Mouse (Mus musculus) testis, postnatal 10 days (tissue): ENCODE results near the gene Apol7b.

Experiments
- DNase-seq: peaks from one replicate; pipeline ENCODE4 v3.0.0; 2021; ENCODE audit warnings: low spot score

Gene Apol7b

DNA sequence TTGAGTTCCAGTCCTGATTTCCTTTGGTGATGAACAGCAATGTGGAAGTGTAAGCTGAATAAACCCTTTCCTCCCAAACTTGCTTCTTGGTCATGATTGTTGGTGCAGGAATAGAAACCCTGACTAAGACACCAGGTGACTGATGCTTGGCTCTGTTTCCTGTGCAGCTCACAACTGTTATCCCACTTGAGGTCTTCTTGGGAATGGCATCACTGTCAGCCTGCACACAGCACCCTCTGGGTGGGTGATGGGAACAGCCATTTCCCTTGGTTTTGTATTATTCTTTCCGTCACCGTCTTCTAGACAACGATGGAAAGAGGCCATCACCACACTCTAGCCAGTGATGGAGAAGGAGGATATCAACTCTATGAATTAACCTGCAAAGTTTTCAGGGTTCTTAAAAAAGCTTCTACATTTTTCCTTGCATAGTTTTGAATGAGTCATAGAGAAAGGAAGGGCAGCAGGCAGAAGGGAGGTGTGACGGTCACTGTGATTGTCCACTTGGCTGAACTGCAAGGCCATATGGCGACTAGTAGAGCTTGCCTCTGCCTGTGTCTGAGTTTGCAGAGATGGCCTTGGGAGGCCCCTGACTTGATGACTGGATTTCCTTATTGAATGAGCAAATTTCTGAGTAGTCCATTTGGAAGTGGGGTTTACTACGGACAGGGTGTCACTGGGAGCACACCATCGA is 62.8 kb downstream of the Apol7b start:
- DNase-seq: no peak

DNA sequence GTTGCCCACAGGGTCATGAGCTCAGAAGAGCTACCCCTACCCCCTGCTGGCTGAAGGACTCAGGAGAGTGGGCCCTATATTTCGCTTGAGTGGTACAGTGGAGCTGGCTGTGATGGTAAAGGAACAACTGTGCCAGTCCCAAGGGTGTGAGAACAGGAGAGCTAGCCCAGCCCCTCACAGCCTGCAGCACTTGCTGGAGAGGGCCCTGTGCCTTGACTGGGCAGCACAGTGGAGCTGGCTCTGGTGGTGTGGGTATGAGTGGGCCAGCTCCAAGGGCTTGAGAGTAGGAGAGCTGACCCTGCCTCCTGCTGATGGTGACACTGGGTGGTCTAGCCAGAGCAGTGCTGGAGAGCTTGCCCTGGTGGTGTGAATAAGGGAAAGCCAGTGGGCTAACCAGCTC is 64.4 kb downstream of the Apol7b start:
- DNase-seq: no peak

DNA sequence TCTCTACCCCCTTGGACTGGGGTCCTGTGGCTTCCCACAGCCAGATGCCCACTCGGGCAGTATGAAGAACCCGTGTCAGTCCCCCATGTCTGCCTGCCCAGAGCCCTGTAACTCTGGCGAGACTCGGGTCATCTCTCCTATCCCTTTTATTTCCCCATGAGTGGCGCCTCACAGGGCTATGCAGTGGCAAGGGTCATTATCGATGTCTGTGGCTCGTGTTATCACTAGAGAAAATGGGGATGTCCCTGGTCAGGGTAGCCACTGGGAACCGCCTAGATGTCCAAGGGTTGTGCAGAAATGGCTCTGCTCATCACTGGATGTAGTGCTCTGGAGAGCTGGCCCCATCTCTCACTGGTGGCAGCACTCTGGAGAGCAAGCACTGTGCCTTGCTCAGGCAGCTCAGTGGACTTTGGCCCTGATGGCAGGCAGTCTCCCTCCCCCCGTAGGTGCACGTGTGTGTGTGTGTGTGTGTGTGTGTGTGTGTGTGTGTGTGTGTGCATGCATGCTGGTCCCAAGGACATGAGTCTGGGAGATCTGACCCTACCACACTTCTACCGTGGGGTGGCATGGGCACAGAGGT is 64.9 kb downstream of the Apol7b start:
- no peak for DNase-seq

DNA sequence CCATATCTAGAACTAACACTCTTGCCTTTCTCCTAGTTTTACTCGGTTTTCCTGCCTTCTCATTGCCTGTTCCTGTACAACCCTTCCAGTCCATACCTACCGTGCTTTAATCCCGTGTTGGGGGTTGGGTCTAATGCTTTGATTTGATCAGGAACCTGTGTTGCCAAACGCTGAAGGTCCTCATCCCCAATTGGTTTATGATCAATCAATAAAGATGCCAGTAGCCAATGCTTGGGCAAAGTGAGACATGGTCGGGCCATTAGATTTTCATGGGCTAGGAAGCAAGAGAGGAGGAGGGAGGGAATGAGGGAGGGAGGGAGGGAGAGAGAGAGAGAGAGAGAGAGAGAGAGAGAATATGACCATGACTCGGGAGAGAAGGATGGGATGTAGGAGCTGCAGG is 65.8 kb downstream of the Apol7b start:
- DNase-seq: no peak

DNA sequence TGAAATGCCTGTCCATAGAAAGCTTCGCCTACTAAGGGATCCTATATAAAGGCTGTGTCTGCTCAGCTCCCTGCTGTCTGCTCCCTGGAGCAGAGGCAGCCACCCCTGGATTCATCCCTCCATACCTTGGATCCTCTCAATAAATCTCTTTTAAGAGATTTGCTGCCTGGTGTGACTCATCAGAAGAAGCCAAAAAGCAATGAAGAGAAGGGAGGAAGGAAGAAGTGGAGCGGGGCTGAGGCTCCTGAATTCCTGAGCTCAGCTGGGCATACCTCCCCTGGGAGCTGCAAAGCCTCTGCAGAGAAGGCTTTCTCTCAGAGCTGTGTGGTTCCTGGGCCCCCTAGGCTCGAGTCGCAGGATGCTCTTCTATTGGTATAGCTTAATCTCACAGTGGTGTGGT is 67.4 kb downstream of the Apol7b start:
- DNase-seq: no peak

DNA sequence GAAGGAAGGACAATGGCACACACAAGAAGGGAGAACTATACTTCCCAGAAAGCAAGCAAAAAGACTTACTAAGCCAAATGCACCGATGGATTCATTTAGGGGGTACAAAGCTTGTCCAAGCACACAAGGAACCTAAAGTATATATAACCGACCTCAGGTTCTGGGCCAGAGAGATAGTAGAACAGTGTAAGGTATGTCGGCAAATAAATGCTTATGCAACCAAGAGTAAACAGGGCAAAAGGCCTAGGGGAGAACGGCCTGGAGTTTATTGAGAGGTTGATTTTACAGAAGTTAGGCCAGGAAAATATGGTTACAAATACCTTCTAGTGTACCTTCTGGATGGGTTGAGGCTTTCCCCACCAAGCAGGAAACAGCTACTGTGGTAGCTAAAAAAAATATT is 69.9 kb downstream of the Apol7b start:
- DNase-seq: no peak

DNA sequence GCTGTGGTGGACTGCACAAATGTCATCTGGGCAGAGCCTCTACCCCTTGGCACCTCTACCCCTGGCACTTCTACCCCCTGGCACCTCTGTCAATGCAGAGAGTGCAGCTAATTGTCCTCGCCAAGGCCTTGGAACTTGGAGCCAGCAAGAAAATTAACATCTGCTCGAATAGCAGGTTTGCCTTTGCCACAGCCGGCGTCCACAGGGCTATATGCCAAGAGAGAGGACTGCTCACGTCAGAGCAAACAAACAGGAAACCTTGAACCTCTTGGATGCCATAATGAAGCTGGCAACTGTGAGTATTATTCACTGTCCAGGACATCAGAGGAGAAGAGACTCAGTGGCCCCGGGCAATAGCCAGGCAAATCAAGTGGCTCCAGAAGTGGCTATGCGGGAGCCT is 70.4 kb downstream of the Apol7b start:
- no peak for DNase-seq
